In the genomic region with DNA sequence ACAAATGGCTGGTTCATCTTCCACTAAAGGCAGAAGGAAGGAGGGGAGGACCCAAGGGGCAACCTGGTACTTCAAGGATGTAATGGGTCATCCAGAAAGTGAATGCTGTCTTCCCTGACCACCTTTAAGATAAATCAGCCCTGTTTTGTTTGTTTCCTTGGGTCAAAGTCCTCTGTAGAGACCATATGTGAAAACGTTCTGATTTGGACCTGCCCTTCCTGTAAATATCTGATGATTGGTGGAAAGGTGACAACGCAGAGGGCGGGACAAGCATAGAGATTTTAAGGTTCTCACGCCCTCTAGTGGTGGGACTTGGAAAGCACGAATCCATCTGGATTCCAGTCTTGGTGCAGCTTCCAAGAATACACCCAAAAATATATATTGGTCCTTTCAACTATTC, we compare ENCODE assay signal across 8 mouse cellular contexts. TPM values are rescaled to one million over a fixed set of nuclear protein-coding genes. Genes with fewer than 3 reads are reported as not detected.
A peak's percentile ranks its signal among the peaks of the same experiment; 100 is the strongest.
DNase-seq lines count a peak whose midpoint lies in the region; ATAC-seq and TF ChIP-seq lines count a peak whose summit lies in the region.

No protein-coding gene starts in this region.

- no peaks in the 10 kb centered on the region for H3K9me3 ChIP-seq in embryonic facial prominence, embryonic 11.5 days (replicated peaks; ENCODE audit: control insufficient read depth, low read length)
- H3K9me3 ChIP-seq in limb, embryonic 14.5 days (ENCODE audit: control insufficient read depth, low read length): no peaks in the 10 kb centered on the region
- no peaks in the 10 kb centered on the region for H3K9me3 ChIP-seq in midbrain, embryonic 16.5 days (replicated peaks; ENCODE audit: control insufficient read depth, low read length, poor library complexity, severe bottlenecking)

- no peak overlapping the region for H3K4me3 ChIP-seq in embryonic facial prominence, embryonic 11.5 days (ENCODE audit: low read depth, low read length)
- no peak overlapping the region for H3K4me3 ChIP-seq in limb, embryonic 14.5 days (replicated peaks; ENCODE audit: low read length)
- peak overlapping the region; percentile 8; the same call in 1 of the 2 replicates for H3K4me3 ChIP-seq in midbrain, embryonic 16.5 days (ENCODE audit: low read depth, low read length)

- no peaks in the 10 kb centered on the region for H3K27me3 ChIP-seq in embryonic facial prominence, embryonic 11.5 days (ENCODE audit: control insufficient read depth, insufficient read depth, low read length)
- H3K27me3 ChIP-seq in limb, embryonic 14.5 days (ENCODE audit: control insufficient read depth, insufficient read depth, low read length): no peaks in the 10 kb centered on the region
- H3K27me3 ChIP-seq in midbrain, embryonic 16.5 days (ENCODE audit: control insufficient read depth, insufficient read depth, low read depth, low read length): no peaks in the 10 kb centered on the region
- H3K27me3 ChIP-seq in splenic B cell, adult 2 months (ENCODE audit: control insufficient read depth, insufficient read depth, low read length, poor library complexity, severe bottlenecking): no peaks in the 10 kb centered on the region

- H3K4me1 ChIP-seq in embryonic facial prominence, embryonic 11.5 days (ENCODE audit: control insufficient read depth, insufficient read depth, low read length): no peaks in the 10 kb centered on the region
- peaks cover 6% of the 10 kb centered on the region for H3K4me1 ChIP-seq in limb, embryonic 14.5 days (ENCODE audit: control insufficient read depth, insufficient read depth, low read length)
- H3K4me1 ChIP-seq in midbrain, embryonic 16.5 days (ENCODE audit: control insufficient read depth, insufficient read depth, low read length): peaks cover 11% of the 10 kb centered on the region

- no peak overlapping the region for H3K4me2 ChIP-seq in embryonic facial prominence, embryonic 11.5 days (ENCODE audit: low read depth, low read length)
- no peak overlapping the region for H3K4me2 ChIP-seq in limb, embryonic 14.5 days (replicated peaks; ENCODE audit: low read depth, low read length, severe bottlenecking)
- H3K4me2 ChIP-seq in midbrain, embryonic 16.5 days (ENCODE audit: low read length): peak overlapping the region; percentile 42

- H3K9ac ChIP-seq in embryonic facial prominence, embryonic 11.5 days (replicated peaks; ENCODE audit: low read length): no peak overlapping the region
- no peak overlapping the region for H3K9ac ChIP-seq in limb, embryonic 14.5 days (ENCODE audit: low read depth, low read length, severe bottlenecking)
- H3K9ac ChIP-seq in midbrain, embryonic 16.5 days (ENCODE audit: low read depth, low read length): no peak overlapping the region

- H3K27ac ChIP-seq in embryonic facial prominence, embryonic 11.5 days (replicated peaks; ENCODE audit: low read depth, low read length): no peak overlapping the region
- H3K27ac ChIP-seq in limb, embryonic 14.5 days (replicated peaks; ENCODE audit: low read depth, low read length): no peak overlapping the region
- H3K27ac ChIP-seq in midbrain, embryonic 16.5 days (ENCODE audit: low read length): no peak overlapping the region

- ATAC-seq in embryonic facial prominence, embryonic 11.5 days (replicated peaks; ENCODE audit: insufficient number of reproducible peaks, low FRiP score, low TSS enrichment, low read depth): no peak
- no peak for ATAC-seq in limb, embryonic 14.5 days (ENCODE audit: low FRiP score, low read depth)
- no peak for ATAC-seq in midbrain, embryonic 16.5 days

- TF ChIP-seq POLR2A in limb, embryonic 14.5 days (IDR thresholded peaks at IDR 0.05; ENCODE audit: borderline replicate concordance, extremely low read depth, insufficient read depth, insufficient read length): no peak

- WGBS in embryonic facial prominence, embryonic 11.5 days: under 1% methylated on average over 5 of the region's 5 CpGs
- WGBS in limb, embryonic 14.5 days: 2% methylated on average over 5 of the region's 5 CpGs
- 0% methylated on average over 5 of the region's 5 CpGs for WGBS in midbrain, embryonic 16.5 days

- DNase-seq in B cell, adult 2 months: peak; percentile 81 to 83
- DNase-seq in adrenal gland, adult 8-10 months: peak; percentile 78
- DNase-seq in embryonic facial prominence, embryonic 11.5 days (ENCODE audit: low spot score): peak; percentile 92
- peak; percentile 88 for DNase-seq in heart, adult 8-10 months (ENCODE audit: low spot score)
- DNase-seq in kidney, adult 9 months: peak; percentile 93
- DNase-seq in limb, embryonic 14.5 days (ENCODE audit: low spot score): peak; percentile 94
- DNase-seq in splenic B cell, adult 2 months (ENCODE audit: low read depth, low spot score): peak; percentile 86

- no peaks in the 10 kb centered on the region for H3K36me3 ChIP-seq in embryonic facial prominence, embryonic 11.5 days (replicated peaks; ENCODE audit: control insufficient read depth, insufficient read depth, low read depth, low read length)
- H3K36me3 ChIP-seq in limb, embryonic 14.5 days (ENCODE audit: control insufficient read depth, insufficient read depth, low read length): no peaks in the 10 kb centered on the region
- H3K36me3 ChIP-seq in midbrain, embryonic 16.5 days (ENCODE audit: control insufficient read depth, insufficient read depth, low read length): no peaks in the 10 kb centered on the region
- H3K36me3 ChIP-seq in splenic B cell, adult 2 months (ENCODE audit: control insufficient read depth, insufficient read depth, low read length, poor library complexity, severe bottlenecking): no peaks in the 10 kb centered on the region

RNA-seq across cellular contexts. Expression of a gene that starts 4.0 kb away (rescaled TPM):
- 10 to 100 TPM; 44.0 to 57.9 (median 47.5) TPM for total RNA-seq in adrenal gland, adult 8-10 months (2022)
- 12.6 and 13.7 TPM in 2 replicates for polyA plus RNA-seq in embryonic facial prominence, embryonic 11.5 days (2014; fragmentation: Nextera tagmentation; extraction: Ambion mirVana)
- 10 to 100 TPM; 22.6 to 35.6 (median 32.8) TPM for total RNA-seq in heart, adult 8-10 months (2022)
- 27.2 and 33.5 TPM in 2 replicates for polyA plus RNA-seq in limb, embryonic 14.5 days (2012; rRNA removed)
- 30.2 and 34.8 TPM in 2 replicates for polyA plus RNA-seq in limb, embryonic 14.5 days (2014; fragmentation: Nextera tagmentation; extraction: Ambion mirVana)
- 51.6 and 53.4 TPM in 2 replicates for polyA plus RNA-seq in midbrain, embryonic 16.5 days (2015; fragmentation: Nextera tagmentation; extraction: Ambion mirVana)

RNA-seq across cellular contexts. Expression of a gene that starts 22.5 kb away (rescaled TPM):
- total RNA-seq in adrenal gland, adult 8-10 months (2022): 10 to 100 TPM; 15.7 to 24.0 (median 19.6) TPM
- polyA plus RNA-seq in embryonic facial prominence, embryonic 11.5 days (2014; fragmentation: Nextera tagmentation; extraction: Ambion mirVana): 6.1 and 8.5 TPM in 2 replicates
- total RNA-seq in heart, adult 8-10 months (2022): 1 to 10 TPM; 5.5 to 6.8 (median 6.2) TPM
- 16.1 and 24.1 TPM in 2 replicates for polyA plus RNA-seq in limb, embryonic 14.5 days (2012; rRNA removed)
- 14.3 and 15.1 TPM in 2 replicates for polyA plus RNA-seq in limb, embryonic 14.5 days (2014; fragmentation: Nextera tagmentation; extraction: Ambion mirVana)
- 16.1 and 17.9 TPM in 2 replicates for polyA plus RNA-seq in midbrain, embryonic 16.5 days (2015; fragmentation: Nextera tagmentation; extraction: Ambion mirVana)

RNA-seq across cellular contexts. Expression of a gene that starts 36.8 kb away (rescaled TPM):
- total RNA-seq in adrenal gland, adult 8-10 months (2022): 10 to 100 TPM; 34.6 to 43.3 (median 38.7) TPM
- polyA plus RNA-seq in embryonic facial prominence, embryonic 11.5 days (2014; fragmentation: Nextera tagmentation; extraction: Ambion mirVana): 18.8 and 21.9 TPM in 2 replicates
- 1 to 10 TPM; 3.4 to 4.6 (median 3.9) TPM for total RNA-seq in heart, adult 8-10 months (2022)
- 42.5 and 54.8 TPM in 2 replicates for polyA plus RNA-seq in limb, embryonic 14.5 days (2012; rRNA removed)
- 12.9 and 13.8 TPM in 2 replicates for polyA plus RNA-seq in limb, embryonic 14.5 days (2014; fragmentation: Nextera tagmentation; extraction: Ambion mirVana)
- polyA plus RNA-seq in midbrain, embryonic 16.5 days (2015; fragmentation: Nextera tagmentation; extraction: Ambion mirVana): 126 and 129 TPM in 2 replicates

RNA-seq across cellular contexts. Expression of a gene that starts 55.5 kb away (rescaled TPM):
- total RNA-seq in adrenal gland, adult 8-10 months (2022): 10 to 100 TPM in 2 of 4 experiments, 1 to 10 TPM in 2; 8.0 to 18.6 (median 10.3) TPM
- polyA plus RNA-seq in embryonic facial prominence, embryonic 11.5 days (2014; fragmentation: Nextera tagmentation; extraction: Ambion mirVana): 1.6 and 1.9 TPM in 2 replicates
- total RNA-seq in heart, adult 8-10 months (2022): 1 to 10 TPM in 2 of 4 experiments, under 1 TPM in 2; 0.26 to 1.5 (median 0.86) TPM
- polyA plus RNA-seq in limb, embryonic 14.5 days (2012; rRNA removed): 3.1 and 3.5 TPM in 2 replicates
- 1.7 and 2.4 TPM in 2 replicates for polyA plus RNA-seq in limb, embryonic 14.5 days (2014; fragmentation: Nextera tagmentation; extraction: Ambion mirVana)
- polyA plus RNA-seq in midbrain, embryonic 16.5 days (2015; fragmentation: Nextera tagmentation; extraction: Ambion mirVana): 6.1 and 9.5 TPM in 2 replicates
